Mouse (Mus musculus) megakaryocyte-erythroid progenitor cell, adult 5 weeks (primary cell): ENCODE data around the gene Efcab8. TPM values are rescaled to one million over a fixed set of nuclear protein-coding genes. Genes with fewer than 3 reads are reported as not detected.

Experiments used
- polyA plus RNA-seq: library from polyadenylated mRNA; stranded (reverse); fragments of >175 nt; gene quantifications from 2 replicates; pipeline ENCODE4 v1.2.3, GENCODE M21; 2012

Gene Efcab8
- polyA plus RNA-seq: 0.21 TPM in 1 of 2 replicates, not detected in the other

DNA sequence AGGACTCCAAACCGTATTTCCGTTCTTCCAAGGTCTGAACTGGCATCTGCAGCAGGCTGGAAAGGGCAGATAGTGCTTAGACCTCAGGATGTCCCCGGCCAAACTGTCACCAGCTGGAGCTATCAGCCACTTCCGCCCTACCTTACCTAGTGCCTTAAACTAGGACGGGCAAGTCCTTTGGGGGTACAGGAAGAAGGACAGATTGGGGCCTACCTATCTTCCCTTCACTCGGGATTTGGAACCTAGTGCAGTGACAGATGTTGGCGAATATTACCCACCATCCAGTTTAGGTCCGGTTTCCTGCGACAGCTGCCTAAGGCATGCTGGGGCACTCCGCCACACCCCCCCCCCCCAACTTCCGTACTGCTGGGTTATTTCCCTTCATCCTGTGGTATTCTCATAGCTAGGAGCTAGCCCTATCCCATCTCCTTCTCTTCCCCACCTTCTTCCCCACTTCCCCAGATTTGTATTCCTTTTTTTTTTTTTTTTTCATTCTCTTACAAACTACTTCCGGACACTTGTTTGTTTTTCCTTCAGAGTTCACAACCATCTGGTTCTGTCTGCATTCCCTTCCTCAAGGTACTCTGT, at the start of gene Efcab8:
Efcab8 (plus strand) TSS at position 538 of the 588 bp plus-strand sequence.

DNA sequence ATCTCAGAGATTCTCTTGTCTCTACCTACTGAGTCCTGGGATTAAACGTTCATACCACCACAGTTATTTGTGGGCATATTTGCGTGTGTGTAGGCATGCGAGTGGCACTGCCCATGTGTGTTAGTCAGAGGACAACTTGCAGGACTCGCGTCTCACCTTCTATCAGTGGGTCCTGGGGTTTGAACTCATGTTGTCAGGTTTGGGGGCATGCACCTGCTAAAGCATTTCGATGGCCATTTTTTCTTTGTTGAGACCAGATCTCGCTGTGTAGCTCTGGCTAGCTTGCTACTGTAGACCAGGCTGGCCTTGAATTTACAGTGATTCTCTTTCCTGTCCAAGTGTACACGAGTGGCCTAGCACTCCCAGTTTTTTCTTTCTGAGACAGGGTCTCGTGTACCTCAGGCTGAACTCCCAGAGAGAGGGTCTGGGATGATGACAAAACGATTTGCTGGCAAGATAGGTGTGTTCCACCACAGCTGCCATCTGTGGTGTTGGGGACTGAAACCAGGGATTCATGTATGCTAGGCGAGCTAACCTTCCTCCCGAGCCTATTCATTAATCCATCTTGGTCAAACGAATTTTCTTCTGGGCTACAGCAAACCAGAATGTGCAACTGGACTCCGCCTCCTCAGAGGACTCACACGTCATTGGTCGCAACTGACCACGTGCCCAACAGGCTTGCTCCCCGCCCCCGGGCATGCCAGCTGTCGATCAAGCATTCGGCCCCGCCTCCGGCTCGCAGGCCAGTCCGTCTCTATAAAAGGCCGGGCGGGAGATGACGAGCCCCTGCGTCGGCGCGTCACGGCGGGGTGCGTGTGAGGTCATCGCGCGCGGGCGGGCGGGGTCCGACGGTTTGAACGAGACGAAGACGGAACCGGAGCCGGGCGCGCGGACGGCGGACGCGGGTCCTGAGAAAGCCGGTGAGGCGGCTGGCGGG, 39.0 kb upstream of the Efcab8 start, which contains the start of gene Mapre1:
Mapre1 (plus strand) TSS at position 775 of the 937 bp plus-strand sequence.

DNA sequence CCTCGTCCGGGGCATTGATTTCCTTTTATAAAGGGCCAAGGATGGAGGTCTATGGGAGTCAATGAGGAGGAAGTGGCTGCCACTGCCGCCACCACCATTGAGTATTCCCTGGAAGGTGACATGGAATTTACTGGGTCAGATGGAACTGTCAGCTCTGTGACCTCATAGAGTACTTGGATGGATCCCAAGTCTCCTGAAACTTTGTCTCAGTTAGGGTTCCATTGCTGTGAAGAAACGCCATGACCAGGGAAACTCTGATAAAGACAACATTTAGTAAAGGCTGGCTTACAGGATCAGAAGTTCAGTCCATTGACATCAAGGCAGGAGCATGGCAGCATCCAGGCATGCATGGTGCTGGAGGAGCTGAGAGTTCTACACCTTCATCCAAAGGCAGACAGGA, 91.3 kb downstream of the Efcab8 start, which contains the start of gene Sun5:
Sun5 (minus strand) TSS at position 101 of the 400 bp plus-strand sequence.

DNA sequence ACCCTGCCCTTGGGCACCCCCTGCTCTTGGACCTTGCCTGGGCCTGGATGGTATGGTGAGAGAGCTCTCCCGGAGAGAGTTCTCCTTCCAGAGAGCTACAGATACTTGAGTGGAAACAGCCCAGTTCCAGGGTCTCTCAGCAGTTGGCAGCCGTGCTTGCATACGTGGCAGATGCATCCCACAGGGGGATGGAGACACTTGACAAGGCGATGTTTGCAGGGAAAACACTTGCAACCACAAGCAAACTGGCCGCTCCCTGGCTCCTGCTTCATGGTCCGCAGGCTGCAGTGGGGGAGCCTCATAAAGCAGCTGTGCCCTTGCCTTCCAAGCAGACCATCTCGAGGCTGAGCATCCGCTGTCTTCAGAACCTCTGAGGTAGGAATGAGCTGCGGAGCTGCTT, 95.0 kb downstream of the Efcab8 start, which contains the start of gene Bpifb2:
Bpifb2 (plus strand) TSS at position 301 of the 400 bp plus-strand sequence.

Other genes with a start within 250 kb of the Efcab8 start
- 11.1 and 23.5 TPM in 2 replicates for gene Nol4l, start 250.0 kb upstream of the Efcab8 start, polyA plus RNA-seq
- 31.7 and 34.1 TPM in 2 replicates for gene Commd7, start 147.2 kb upstream of the Efcab8 start, polyA plus RNA-seq
- 20.3 and 30.6 TPM in 2 replicates for gene Dnmt3b, start 130.5 kb upstream of the Efcab8 start, polyA plus RNA-seq
- gene Dnmt3c, start 83.3 kb upstream of the Efcab8 start, polyA plus RNA-seq: 0.19 and 0.23 TPM in 2 replicates
- 4.9 and 6.3 TPM in 2 replicates for gene Mapre1, start 38.7 kb upstream of the Efcab8 start, polyA plus RNA-seq
- gene Sun5, start 91.2 kb downstream of the Efcab8 start, polyA plus RNA-seq: not detected in 2 replicates
- 0.18 TPM in 1 of 2 replicates, not detected in the other for gene Bpifb2, start 95.1 kb downstream of the Efcab8 start, polyA plus RNA-seq
- not detected in 2 replicates for gene Bpifb6, start 120.5 kb downstream of the Efcab8 start, polyA plus RNA-seq
- not detected in 2 replicates for gene Bpifb3, start 138.3 kb downstream of the Efcab8 start, polyA plus RNA-seq
- not detected in 2 replicates for gene Bpifb4, start 158.3 kb downstream of the Efcab8 start, polyA plus RNA-seq
- not detected in 2 replicates for gene Bpifa6, start 195.0 kb downstream of the Efcab8 start, polyA plus RNA-seq
- gene Bpifa2, start 228.3 kb downstream of the Efcab8 start, polyA plus RNA-seq: not detected in 2 replicates